Mouse (Mus musculus) frontal cortex, adult 2 months (tissue): ENCODE measurements around the gene Cdnf. TPM values are rescaled to one million over a fixed set of nuclear protein-coding genes. Genes with fewer than 3 reads are reported as not detected.

Experiments used
- polyA plus RNA-seq: library from polyadenylated mRNA; depleted of rRNA; stranded (reverse); fragments of >200 nt; gene quantifications from 2 replicates; pipeline ENCODE4 v1.2.3, GENCODE M21; 2012; rRNA removed

The Cdnf gene
- polyA plus RNA-seq, 1 experiment, result 1.0 TPM

Other genes with a start within 250 kb of the Cdnf start
- 55.5 and 65.1 TPM in 2 replicates for gene Nmt2, start 228.8 kb upstream of the Cdnf start, polyA plus RNA-seq
- gene Rpp38, start 180.4 kb upstream of the Cdnf start, polyA plus RNA-seq, result 11.4 and 13.5 TPM in 2 replicates
- gene Acbd7, start 176.9 kb upstream of the Cdnf start, polyA plus RNA-seq, result 5.3 and 6.1 TPM in 2 replicates
- not detected in 2 replicates for gene Olah, start 115.8 kb upstream of the Cdnf start, polyA plus RNA-seq
- 3.0 and 3.6 TPM in 2 replicates for gene Meig1, start 90.4 kb upstream of the Cdnf start, polyA plus RNA-seq
- gene Dclre1c, start 88.9 kb upstream of the Cdnf start, polyA plus RNA-seq, result 10.9 and 11.9 TPM in 2 replicates
- gene Suv39h2, start 38.0 kb upstream of the Cdnf start, polyA plus RNA-seq, result 2.6 and 2.7 TPM in 2 replicates
- 3.1 and 3.2 TPM in 2 replicates for gene Gm45902, start 240 bp upstream of the Cdnf start, polyA plus RNA-seq
- gene Hspa14, start 216 bp upstream of the Cdnf start, polyA plus RNA-seq, result 53.4 and 53.6 TPM in 2 replicates
- gene Fam107b, start 57.5 kb downstream of the Cdnf start, polyA plus RNA-seq, result 10.4 and 13.8 TPM in 2 replicates